Mouse (Mus musculus) heart, embryonic 16.5 days (tissue): ENCODE measurements around the gene Crtc1. TPM values are rescaled to one million over a fixed set of nuclear protein-coding genes. Genes with fewer than 3 reads are reported as not detected.
A peak's percentile ranks its signal among the peaks of the same experiment; 100 is the strongest.

ENCODE experiments used
- ATAC-seq: fragments of 200-750 bp; cut with Nextera tagmentation; replicated peaks from 2 replicates; pipeline ENCODE4 v1.8.0; 2017; ENCODE audit warnings: moderate number of reproducible peaks; ENCODE audit not compliant: insufficient read depth, low FRiP score; ENCODE audit errors: extremely low read depth
- H3K27ac ChIP-seq: fragments of 300-500 bp; sonication (generic); 2 replicates; pipeline ENCODE4 v1.5.1; 2014; ENCODE audit warnings: mild to moderate bottlenecking, low read length, control low read depth, moderate library complexity
- H3K27me3 ChIP-seq: fragments of 300-500 bp; sonication (generic); 2 replicates; pipeline ENCODE4 v1.6.1; 2014; ENCODE audit warnings: low read length, mixed read lengths; ENCODE audit not compliant: control insufficient read depth, insufficient read depth
- H3K36me3 ChIP-seq: fragments of 300-500 bp; sonication (generic); 2 replicates; pipeline ENCODE4 v1.6.1; 2014; ENCODE audit not compliant: control insufficient read depth, insufficient read depth
- H3K4me1 ChIP-seq: fragments of 300-500 bp; sonication (generic); 2 replicates; pipeline ENCODE4 v1.6.1; 2014; ENCODE audit warnings: low read length, mixed read lengths; ENCODE audit not compliant: control insufficient read depth, insufficient read depth
- H3K4me2 ChIP-seq: fragments of 300-500 bp; sonication (generic); 2 replicates; pipeline ENCODE4 v1.6.1; 2014; ENCODE audit warnings: low read depth, mild to moderate bottlenecking, control low read depth, low read length
- H3K4me3 ChIP-seq: fragments of 300-500 bp; sonication (generic); 2 replicates; pipeline ENCODE4 v1.5.1; 2014; ENCODE audit warnings: mild to moderate bottlenecking, control low read depth, low read length
- H3K9ac ChIP-seq: fragments of 300-500 bp; sonication (generic); 2 replicates; pipeline ENCODE4 v1.6.1; 2014; ENCODE audit warnings: low read length, control low read depth
- H3K9me3 ChIP-seq: fragments of 300-500 bp; sonication (generic); replicated peaks from 2 replicates; pipeline ENCODE4 v1.6.1; 2016; ENCODE audit warnings: low read length; ENCODE audit not compliant: control insufficient read depth
- WGBS: fragments of 180-500 bp; shearing (Covaris S2); extraction: QIAGEN DNeasy Blood & Tissue Kit; methylation state at CpG from one replicate; pipeline ENCODE4 v1.1.7; 2014; 5-methylcytosine and 5-hydroxymethylcytosine counted together
- polyA plus RNA-seq: library from polyadenylated mRNA; unstranded; fragments of >200 nt; fragmentation: Nextera tagmentation; extraction: Ambion mirVana; gene quantifications from 2 replicates; pipeline ENCODE4 v1.2.1, GENCODE M21; 2015

Gene Crtc1
- polyA plus RNA-seq, 1 experiment from 2014 or later, result 10.7 TPM

- Histone ChIP-seq H3K9me3 (no peaks in the 10 kb centered on the region), H3K4me3 (peak within 1 kb of the TSS; percentile 98), H3K4me2 (peak within 1 kb of the TSS; percentile 88), H3K36me3 (no peaks in the 10 kb centered on the region), H3K9ac (peak within 1 kb of the TSS; percentile 97), H3K27me3 (no peaks in the 10 kb centered on the region), H3K4me1 (peaks cover 31% of the 10 kb centered on the region), H3K27ac (peak within 1 kb of the TSS; percentile 89)
- under 1% methylated on average over 65 of the region's 69 CpGs for WGBS
- ATAC-seq, result peak; percentile 93
These were observed 86.1 kb downstream of the Crtc1 start, which contains the start of gene Upf1 for GRCm38 (mm10) chr8:70353194-70353817. TSS of gene Upf1 (minus strand) at chr8:70353278.

- Histone ChIP-seq H3K36me3 (no peaks in the 10 kb centered on the region), H3K4me2 (peak overlapping the region; percentile 88), H3K4me1 (peaks cover 31% of the 10 kb centered on the region), H3K9ac (peak overlapping the region; percentile 97), H3K4me3 (peak overlapping the region; percentile 98), H3K27ac (peak overlapping the region; percentile 89), H3K27me3 (no peaks in the 10 kb centered on the region), H3K9me3 (no peaks in the 10 kb centered on the region)
- ATAC-seq, result peak; percentile 31
- WGBS, result under 1% methylated on average over 64 of the region's 64 CpGs
These were observed 86.7 kb downstream of the Crtc1 start for GRCm38 (mm10) chr8:70352657-70353151.

GRCm38 (mm10) chr8:70352000-70352384 is 87.4 kb downstream of the Crtc1 start:
- WGBS, result 18% methylated on average over 3 of the region's 3 CpGs
- H3K4me2 ChIP-seq, result peak overlapping the region; percentile 88
- H3K9me3 ChIP-seq, result no peaks in the 10 kb centered on the region
- H3K4me3 ChIP-seq, result peak overlapping the region; percentile 98
- no peak for ATAC-seq
- no peak overlapping the region for H3K27ac ChIP-seq
- H3K9ac ChIP-seq, result peak overlapping the region; percentile 97
- H3K4me1 ChIP-seq, result peaks cover 31% of the 10 kb centered on the region
- H3K27me3 ChIP-seq, result no peaks in the 10 kb centered on the region
- H3K36me3 ChIP-seq, result no peaks in the 10 kb centered on the region

- no peak for ATAC-seq
These were observed 88.1 kb downstream of the Crtc1 start for GRCm38 (mm10) chr8:70351035-70351999.

GRCm38 (mm10) chr8:70347860-70348420 is 91.4 kb downstream of the Crtc1 start:
- Histone ChIP-seq H3K4me2 (no peak overlapping the region), H3K27ac (no peak overlapping the region), H3K9ac (no peak overlapping the region), H3K27me3 (no peaks in the 10 kb centered on the region), H3K9me3 (no peaks in the 10 kb centered on the region), H3K4me1 (peaks cover 27% of the 10 kb centered on the region), H3K36me3 (peaks cover 7% of the 10 kb centered on the region), H3K4me3 (no peak overlapping the region)
- ATAC-seq, result no peak
- 64% methylated on average over 1 of the region's 1 CpGs for WGBS

More at GRCm38 (mm10) chr8:70351035-70351999, 88.1 kb downstream of the Crtc1 start:
- H3K27me3 ChIP-seq, result no peaks in the 10 kb centered on the region
- peak overlapping the region; percentile 88 for H3K4me2 ChIP-seq
- 48% methylated on average over 15 of the region's 15 CpGs for WGBS
- H3K27ac ChIP-seq, result no peak overlapping the region
- peak overlapping the region; percentile 97 for H3K9ac ChIP-seq
- peak overlapping the region; percentile 98 for H3K4me3 ChIP-seq
- H3K4me1 ChIP-seq, result peaks cover 31% of the 10 kb centered on the region
- no peaks in the 10 kb centered on the region for H3K9me3 ChIP-seq
- H3K36me3 ChIP-seq, result peaks cover 4% of the 10 kb centered on the region

- Histone ChIP-seq H3K9me3 (no peaks in the 10 kb centered on the region), H3K9ac (no peak overlapping the region), H3K27ac (no peak overlapping the region), H3K36me3 (peaks cover 9% of the 10 kb centered on the region), H3K4me1 (peaks cover 27% of the 10 kb centered on the region), H3K27me3 (no peaks in the 10 kb centered on the region), H3K4me3 (no peak overlapping the region), H3K4me2 (no peak overlapping the region)
- ATAC-seq, result no peak
- 81% methylated on average over 4 of the region's 4 CpGs for WGBS
These were observed 91.9 kb downstream of the Crtc1 start for GRCm38 (mm10) chr8:70347443-70347842.

- WGBS, result 85% methylated on average over 2 of the region's 2 CpGs
- Histone ChIP-seq H3K36me3 (peaks cover 23% of the 10 kb centered on the region), H3K4me3 (no peak overlapping the region)
These were observed 95.1 kb downstream of the Crtc1 start for GRCm38 (mm10) chr8:70344279-70344678.

GRCm38 (mm10) chr8:70343696-70344095 is 95.7 kb downstream of the Crtc1 start:
- Histone ChIP-seq H3K9ac (no peak overlapping the region), H3K4me2 (no peak overlapping the region), H3K36me3 (peaks cover 28% of the 10 kb centered on the region), H3K27me3 (no peaks in the 10 kb centered on the region), H3K27ac (no peak overlapping the region), H3K4me3 (no peak overlapping the region), H3K9me3 (no peaks in the 10 kb centered on the region), H3K4me1 (0 out of 2 replicates have a peak, but pooled peaks cover 2% of the 10 kb centered on the region)
- ATAC-seq, result 0 out of 2 replicates have a peak, but pooled peaks have one; percentile 46
- 59% methylated on average over 6 of the region's 6 CpGs for WGBS

More at GRCm38 (mm10) chr8:70344279-70344678, 95.1 kb downstream of the Crtc1 start:
- Histone ChIP-seq H3K27ac (no peak overlapping the region), H3K9me3 (no peaks in the 10 kb centered on the region), H3K4me1 (0 out of 2 replicates have a peak, but pooled peaks cover 2% of the 10 kb centered on the region), H3K9ac (no peak overlapping the region), H3K4me2 (no peak overlapping the region), H3K27me3 (no peaks in the 10 kb centered on the region)
- ATAC-seq, result no peak
